Mouse (Mus musculus): ENCODE data around the gene Dock8. TPM values are rescaled to one million over a fixed set of nuclear protein-coding genes. Genes with fewer than 3 reads are reported as not detected.
A peak's percentile ranks its signal among the peaks of the same experiment; 100 is the strongest.

The Dock8 gene
- polyA plus RNA-seq, 1 experiment from 2014 or later, result 1.8 TPM

DNA sequence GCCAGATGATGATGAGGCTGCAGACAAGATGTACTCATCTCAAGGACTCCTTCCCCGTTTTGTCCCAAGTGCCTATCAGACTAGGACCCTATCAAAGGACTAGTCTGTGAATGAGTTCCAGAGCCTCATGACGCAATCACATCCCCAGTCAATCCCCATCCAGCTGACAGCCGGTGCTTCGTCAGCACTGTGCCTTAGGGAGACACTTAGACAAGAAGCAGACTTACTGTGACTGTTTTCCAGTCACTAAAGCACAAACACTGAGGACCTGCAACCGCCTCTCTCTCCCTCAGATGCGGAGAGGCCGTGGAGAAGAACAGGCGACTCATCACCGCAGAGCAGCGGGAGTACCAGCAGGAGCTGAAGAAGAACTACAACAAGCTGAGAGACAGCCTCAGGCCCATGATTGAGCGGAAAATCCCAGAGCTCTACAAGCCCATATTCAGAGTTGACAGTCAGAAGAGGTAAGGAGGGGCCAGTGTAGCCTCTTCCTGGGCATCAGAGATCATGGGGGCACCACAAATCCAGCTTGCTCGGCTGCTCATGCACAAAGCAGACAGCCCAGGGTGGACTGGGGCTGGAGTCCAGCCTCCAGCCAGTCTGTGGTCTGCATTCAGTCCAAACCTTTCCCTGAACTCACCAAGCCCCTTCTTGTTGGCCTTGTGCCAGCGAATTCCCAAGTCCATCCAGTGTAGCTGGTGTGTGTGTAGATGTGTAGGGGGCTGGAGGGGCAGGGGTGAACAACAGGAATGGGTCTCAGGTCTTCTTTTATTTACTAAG is 200.9 kb downstream of the Dock8 start:
- H3K4me3 ChIP-seq (replicated peaks; ENCODE audit: low read length), result no peak overlapping the region
- H3K9ac ChIP-seq, result no peak overlapping the region
- no peaks in the 10 kb centered on the region for H3K9me3 ChIP-seq (ENCODE audit: control insufficient read depth, low read length)
- no peaks in the 10 kb centered on the region for H3K36me3 ChIP-seq (replicated peaks; ENCODE audit: control insufficient read depth, insufficient read depth)
- H3K27ac ChIP-seq, result no peak overlapping the region
- H3K4me2 ChIP-seq (replicated peaks), result no peak overlapping the region
- ATAC-seq (ENCODE audit: low FRiP score), result no peak
- no peaks in the 10 kb centered on the region for H3K27me3 ChIP-seq (ENCODE audit: control insufficient read depth, insufficient read depth, low read length)
- DNase-seq (ENCODE audit: low spot score), result no peak
- WGBS, result 67% methylated on average over 13 of the region's 13 CpGs
- 0 out of 2 replicates have a peak, but pooled peaks cover 3% of the 10 kb centered on the region for H3K4me1 ChIP-seq (replicated peaks; ENCODE audit: control insufficient read depth, insufficient read depth, low read length)

DNA sequence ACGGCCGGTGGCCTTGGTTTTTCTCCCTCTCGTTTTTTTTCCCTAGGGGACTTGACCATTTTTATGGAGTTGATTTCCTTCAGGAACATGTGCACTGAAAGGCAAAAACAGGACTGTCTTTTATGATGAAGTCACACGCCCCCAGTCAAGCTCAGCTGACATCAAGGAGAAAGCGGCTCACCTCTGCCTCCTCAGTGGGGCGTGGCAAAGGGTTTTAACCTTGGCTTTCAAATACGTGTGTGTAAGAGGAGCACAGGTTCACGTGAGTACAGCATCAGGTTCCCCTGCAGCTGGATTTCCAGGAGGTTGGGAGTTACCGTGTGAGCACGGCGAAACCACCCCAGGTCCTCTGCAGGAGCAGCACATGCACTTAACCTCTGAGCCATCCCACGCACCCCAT is 203.7 kb downstream of the Dock8 start:
- H3K27me3 ChIP-seq (ENCODE audit: control insufficient read depth, insufficient read depth, low read length), result no peaks in the 10 kb centered on the region
- H3K36me3 ChIP-seq (replicated peaks; ENCODE audit: control insufficient read depth, insufficient read depth), result no peaks in the 10 kb centered on the region
- ATAC-seq (ENCODE audit: low FRiP score) (no peak), DNase-seq (ENCODE audit: low spot score) (no peak)
- H3K4me1 ChIP-seq (replicated peaks; ENCODE audit: control insufficient read depth, insufficient read depth, low read length), result 0 out of 2 replicates have a peak, but pooled peaks cover 3% of the 10 kb centered on the region
- no peaks in the 10 kb centered on the region for H3K9me3 ChIP-seq (ENCODE audit: control insufficient read depth, low read length)
- no peak overlapping the region for H3K9ac ChIP-seq
- H3K27ac ChIP-seq, result no peak overlapping the region
- WGBS, result 87% methylated on average over 12 of the region's 12 CpGs
- no peak overlapping the region for H3K4me2 ChIP-seq (replicated peaks)
- no peak overlapping the region for H3K4me3 ChIP-seq (replicated peaks; ENCODE audit: low read length)

DNA sequence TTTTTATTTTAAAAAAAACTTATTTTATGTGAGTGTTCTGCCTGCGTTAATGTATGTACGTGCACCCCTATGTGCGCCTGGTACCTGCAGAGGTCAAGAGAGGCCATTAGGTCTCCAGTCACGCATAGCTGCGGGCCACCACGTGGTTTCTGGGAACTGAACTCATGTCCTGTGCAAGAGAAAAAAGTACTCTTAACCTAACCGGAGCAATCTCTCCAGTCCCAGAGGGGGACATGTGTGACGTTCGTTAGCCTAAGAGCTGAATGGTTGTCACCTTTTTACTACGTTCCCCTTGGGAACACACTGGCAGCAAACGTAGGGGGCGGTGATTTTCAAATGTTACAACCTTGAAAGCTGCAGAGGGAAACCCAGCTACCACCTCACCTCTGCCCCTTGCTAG is 207.6 kb downstream of the Dock8 start:
- DNase-seq (ENCODE audit: low spot score), result no peak
- Histone ChIP-seq H3K4me1 (replicated peaks; ENCODE audit: control insufficient read depth, insufficient read depth, low read length) (0 out of 2 replicates have a peak, but pooled peaks cover 4% of the 10 kb centered on the region), H3K27me3 (ENCODE audit: control insufficient read depth, insufficient read depth, low read length) (no peaks in the 10 kb centered on the region), H3K4me2 (replicated peaks) (no peak overlapping the region), H3K9ac (no peak overlapping the region), H3K4me3 (replicated peaks; ENCODE audit: low read length) (no peak overlapping the region), H3K27ac (no peak overlapping the region), H3K9me3 (ENCODE audit: control insufficient read depth, low read length) (no peaks in the 10 kb centered on the region), H3K36me3 (replicated peaks; ENCODE audit: control insufficient read depth, insufficient read depth) (no peaks in the 10 kb centered on the region)
- 63% methylated on average over 12 of the region's 12 CpGs for WGBS
- no peak for ATAC-seq (ENCODE audit: low FRiP score)

DNA sequence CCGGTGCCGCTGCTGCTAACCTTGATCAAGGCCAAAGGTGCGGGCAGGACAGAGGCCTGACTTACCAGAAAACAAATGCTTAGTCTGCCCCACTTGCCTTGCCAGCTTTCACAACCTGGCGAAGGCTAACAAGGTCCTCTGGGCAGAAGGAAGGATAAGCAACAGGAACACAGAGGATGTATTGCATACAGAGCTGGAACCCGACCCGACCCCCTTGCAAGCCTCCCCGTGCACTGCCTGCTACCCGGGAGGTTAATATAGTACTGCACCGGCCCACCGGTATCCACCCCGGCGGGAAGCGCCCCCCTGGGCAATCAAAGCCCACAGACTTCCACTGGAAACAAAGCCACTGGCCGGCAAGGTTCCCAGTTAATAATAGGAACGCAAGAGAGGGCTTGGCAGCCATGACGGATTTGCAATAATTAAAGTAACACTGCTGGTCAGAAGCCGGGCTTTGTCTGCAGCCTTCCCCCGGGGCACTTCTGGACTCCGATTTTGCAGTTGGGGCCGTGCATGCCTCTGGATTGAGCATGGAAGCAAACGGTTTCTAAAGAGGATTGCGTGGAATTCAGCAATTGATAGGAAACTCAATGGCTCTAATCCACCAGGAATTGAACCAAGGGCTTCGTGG is 208.5 kb downstream of the Dock8 start:
- H3K4me3 ChIP-seq (replicated peaks; ENCODE audit: low read length), result 0 out of 2 replicates have a peak overlapping the region, but pooled peaks have one; percentile 6
- DNase-seq (ENCODE audit: low spot score) (peak; percentile 37), ATAC-seq (ENCODE audit: low FRiP score) (peak; percentile 40; the same call in 1 of the 2 replicates)
- H3K9ac ChIP-seq, result peak overlapping the region; percentile 38
- H3K27ac ChIP-seq, result no peak overlapping the region
- H3K4me2 ChIP-seq (replicated peaks), result peak overlapping the region; percentile 45
- H3K4me1 ChIP-seq (replicated peaks; ENCODE audit: control insufficient read depth, insufficient read depth, low read length), result 0 out of 2 replicates have a peak, but pooled peaks cover 4% of the 10 kb centered on the region
- 7% methylated on average over 23 of the region's 23 CpGs for WGBS
- H3K27me3 ChIP-seq (ENCODE audit: control insufficient read depth, insufficient read depth, low read length), result no peaks in the 10 kb centered on the region
- H3K9me3 ChIP-seq (ENCODE audit: control insufficient read depth, low read length), result peaks cover 4% of the 10 kb centered on the region
- no peaks in the 10 kb centered on the region for H3K36me3 ChIP-seq (replicated peaks; ENCODE audit: control insufficient read depth, insufficient read depth)

DNA sequence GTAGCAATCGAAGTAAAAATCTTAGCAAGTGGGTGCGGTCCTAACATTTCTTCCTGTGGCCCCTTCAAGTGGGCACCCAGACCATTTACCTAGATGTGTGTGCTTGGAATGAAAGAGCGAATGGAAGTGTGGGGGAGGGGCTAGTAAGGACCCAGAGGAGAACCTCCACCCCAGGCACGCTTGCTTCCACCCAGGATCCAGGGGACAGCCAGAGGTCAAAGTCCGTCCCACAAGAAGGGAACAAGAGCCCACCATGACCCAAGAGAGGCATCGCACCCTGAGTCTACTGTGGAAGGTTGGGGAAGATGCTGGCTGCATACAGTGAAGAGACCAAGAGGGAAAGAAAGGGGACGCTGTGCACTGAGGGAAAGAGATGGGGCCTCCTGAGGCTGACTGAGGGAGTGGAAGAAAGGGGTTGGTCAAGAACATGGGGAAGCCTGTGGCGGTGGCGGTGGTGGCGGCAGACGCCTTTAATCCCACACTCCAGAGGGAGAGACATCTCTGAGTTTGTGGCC is 209.3 kb downstream of the Dock8 start:
- H3K4me2 ChIP-seq (replicated peaks), result peak overlapping the region; percentile 45; the same call in 1 of the 2 replicates
- no peak overlapping the region for H3K27ac ChIP-seq
- DNase-seq (ENCODE audit: low spot score) (no peak), ATAC-seq (ENCODE audit: low FRiP score) (no peak)
- no peaks in the 10 kb centered on the region for H3K27me3 ChIP-seq (ENCODE audit: control insufficient read depth, insufficient read depth, low read length)
- H3K9ac ChIP-seq, result no peak overlapping the region
- H3K4me1 ChIP-seq (replicated peaks; ENCODE audit: control insufficient read depth, insufficient read depth, low read length), result 0 out of 2 replicates have a peak, but pooled peaks cover 4% of the 10 kb centered on the region
- no peaks in the 10 kb centered on the region for H3K36me3 ChIP-seq (replicated peaks; ENCODE audit: control insufficient read depth, insufficient read depth)
- peaks cover 11% of the 10 kb centered on the region for H3K9me3 ChIP-seq (ENCODE audit: control insufficient read depth, low read length)
- 60% methylated on average over 11 of the region's 11 CpGs for WGBS
- H3K4me3 ChIP-seq (replicated peaks; ENCODE audit: low read length), result no peak overlapping the region

DNA sequence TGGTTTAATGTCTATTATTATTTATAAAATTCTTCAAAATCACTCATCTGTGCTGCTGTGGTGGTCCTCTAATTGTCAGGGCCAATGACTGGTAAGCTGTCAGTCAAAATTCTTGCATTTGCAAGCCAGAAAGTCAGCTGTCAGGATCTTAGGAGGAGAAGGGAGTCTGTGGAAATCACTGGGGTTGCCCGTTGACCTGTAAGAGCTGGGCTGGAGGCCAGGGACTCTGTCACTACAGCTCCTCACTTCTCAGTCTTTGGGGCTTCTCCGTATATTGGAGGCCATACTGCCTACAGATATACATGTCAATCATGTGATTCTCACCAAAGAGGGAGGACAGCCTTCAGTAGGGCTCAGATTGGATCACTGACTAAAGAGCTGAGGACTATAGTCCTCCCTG is 221.3 kb downstream of the Dock8 start:
- no peaks in the 10 kb centered on the region for H3K36me3 ChIP-seq (replicated peaks; ENCODE audit: control insufficient read depth, insufficient read depth)
- H3K9ac ChIP-seq, result no peak overlapping the region
- no peaks in the 10 kb centered on the region for H3K4me1 ChIP-seq (replicated peaks; ENCODE audit: control insufficient read depth, insufficient read depth, low read length)
- no peak overlapping the region for H3K4me3 ChIP-seq (replicated peaks; ENCODE audit: low read length)
- no peak overlapping the region for H3K27ac ChIP-seq
- H3K9me3 ChIP-seq (ENCODE audit: control insufficient read depth, low read length), result no peaks in the 10 kb centered on the region
- no peak overlapping the region for H3K4me2 ChIP-seq (replicated peaks)
- no peak for DNase-seq (ENCODE audit: low spot score)
- H3K27me3 ChIP-seq (ENCODE audit: control insufficient read depth, insufficient read depth, low read length), result no peaks in the 10 kb centered on the region
- no peak for ATAC-seq (ENCODE audit: low FRiP score)
- WGBS, result 82% methylated on average over 2 of the region's 2 CpGs

DNA sequence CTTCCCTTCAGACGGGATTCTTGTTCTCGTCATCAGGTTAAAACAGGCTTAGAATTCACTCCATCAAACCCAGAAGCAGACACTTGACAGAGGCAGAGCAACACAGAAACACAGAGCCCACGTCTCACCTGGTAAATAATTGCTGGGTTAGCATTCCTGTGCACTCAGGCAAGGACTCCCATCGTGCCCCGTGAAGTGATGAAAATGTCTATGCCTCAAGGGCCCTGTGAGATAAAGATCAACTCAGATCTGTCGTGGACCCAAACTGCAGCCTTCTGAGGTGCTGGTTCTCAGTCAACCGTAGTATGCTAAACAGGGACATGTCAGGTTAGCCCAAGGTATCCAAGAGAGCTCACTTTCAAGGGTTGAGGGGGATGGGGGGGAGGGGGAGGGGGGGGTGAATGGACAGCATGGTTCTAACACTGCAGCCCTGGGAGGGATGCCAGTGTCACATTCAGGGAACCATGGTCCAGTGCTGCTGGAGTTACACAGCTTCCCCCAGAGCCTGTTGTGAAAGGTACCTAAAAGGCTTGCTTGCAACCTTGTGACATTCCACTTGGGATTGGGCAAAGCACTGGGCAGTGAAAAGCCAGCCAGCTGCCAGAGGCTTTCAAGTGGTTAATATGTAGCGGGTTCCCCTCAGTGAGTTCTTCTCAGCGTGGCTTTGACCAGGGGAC is 222.8 kb downstream of the Dock8 start:
- no peak overlapping the region for H3K4me2 ChIP-seq (replicated peaks)
- H3K36me3 ChIP-seq (replicated peaks; ENCODE audit: control insufficient read depth, insufficient read depth), result no peaks in the 10 kb centered on the region
- ATAC-seq (ENCODE audit: low FRiP score) (no peak), DNase-seq (ENCODE audit: low spot score) (no peak)
- no peaks in the 10 kb centered on the region for H3K9me3 ChIP-seq (ENCODE audit: control insufficient read depth, low read length)
- no peaks in the 10 kb centered on the region for H3K27me3 ChIP-seq (ENCODE audit: control insufficient read depth, insufficient read depth, low read length)
- H3K9ac ChIP-seq, result no peak overlapping the region
- 70% methylated on average over 9 of the region's 9 CpGs for WGBS
- no peak overlapping the region for H3K4me3 ChIP-seq (replicated peaks; ENCODE audit: low read length)
- H3K4me1 ChIP-seq (replicated peaks; ENCODE audit: control insufficient read depth, insufficient read depth, low read length), result no peaks in the 10 kb centered on the region
- no peak overlapping the region for H3K27ac ChIP-seq

DNA sequence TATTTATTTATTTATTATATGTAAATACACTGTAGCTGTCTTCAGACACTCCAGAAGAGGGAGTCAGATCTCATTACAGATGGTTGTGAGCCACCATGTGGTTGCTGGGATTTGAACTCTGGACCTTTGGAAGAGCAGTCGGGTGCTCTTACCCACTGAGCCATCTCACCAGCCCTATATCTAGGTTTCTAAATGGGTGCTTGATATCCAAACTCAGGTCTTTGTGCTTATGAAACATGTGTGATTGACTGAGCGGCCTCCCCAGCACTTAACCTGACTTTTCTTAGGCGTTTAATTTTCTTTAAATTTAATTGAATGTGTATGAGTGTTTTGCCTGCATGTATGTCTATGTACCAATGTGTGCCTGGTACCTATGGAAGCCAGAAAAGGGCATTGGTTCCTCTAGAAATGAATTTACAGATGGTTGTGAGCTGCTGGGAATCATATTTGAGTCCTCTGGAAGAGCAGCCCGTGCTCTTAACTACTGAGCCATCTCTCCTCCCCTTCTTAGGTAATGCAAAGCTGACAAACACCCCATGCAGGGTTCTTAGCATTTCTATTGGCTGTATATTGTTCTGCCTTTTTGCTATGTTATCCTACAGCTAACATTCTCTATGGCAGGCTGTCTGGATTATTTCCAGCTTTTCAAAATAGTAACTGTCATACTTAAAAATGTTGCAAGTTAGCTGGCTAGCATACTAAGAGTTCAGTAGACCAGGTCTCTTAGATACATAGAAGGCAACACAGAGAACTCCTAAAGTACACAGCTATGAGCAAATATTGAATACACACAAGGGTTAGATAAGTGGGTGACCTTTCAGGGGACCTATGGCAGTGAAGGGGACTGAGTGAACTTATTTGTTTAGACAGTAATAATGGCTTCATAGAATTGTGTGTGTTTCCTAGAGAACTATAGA is 231.0 kb downstream of the Dock8 start:
- H3K36me3 ChIP-seq (replicated peaks; ENCODE audit: control insufficient read depth, insufficient read depth), result no peaks in the 10 kb centered on the region
- H3K9me3 ChIP-seq (ENCODE audit: control insufficient read depth, low read length), result no peaks in the 10 kb centered on the region
- H3K9ac ChIP-seq, result no peak overlapping the region
- no peaks in the 10 kb centered on the region for H3K27me3 ChIP-seq (ENCODE audit: control insufficient read depth, insufficient read depth, low read length)
- H3K27ac ChIP-seq, result no peak overlapping the region
- 70% methylated on average over 4 of the region's 4 CpGs for WGBS
- DNase-seq (ENCODE audit: low spot score) (no peak), ATAC-seq (ENCODE audit: low FRiP score) (no peak)
- no peaks in the 10 kb centered on the region for H3K4me1 ChIP-seq (replicated peaks; ENCODE audit: control insufficient read depth, insufficient read depth, low read length)
- no peak overlapping the region for H3K4me2 ChIP-seq (replicated peaks)
- no peak overlapping the region for H3K4me3 ChIP-seq (replicated peaks; ENCODE audit: low read length)

Measured in hindbrain, embryonic 14.5 days (tissue).